Mouse (Mus musculus): ENCODE data around the gene Il1r1. TPM values are rescaled to one million over a fixed set of nuclear protein-coding genes. Genes with fewer than 3 reads are reported as not detected.

Gene Il1r1
- polyA plus RNA-seq, 1 experiment from 2014 or later, result 22.0 TPM

DNA sequence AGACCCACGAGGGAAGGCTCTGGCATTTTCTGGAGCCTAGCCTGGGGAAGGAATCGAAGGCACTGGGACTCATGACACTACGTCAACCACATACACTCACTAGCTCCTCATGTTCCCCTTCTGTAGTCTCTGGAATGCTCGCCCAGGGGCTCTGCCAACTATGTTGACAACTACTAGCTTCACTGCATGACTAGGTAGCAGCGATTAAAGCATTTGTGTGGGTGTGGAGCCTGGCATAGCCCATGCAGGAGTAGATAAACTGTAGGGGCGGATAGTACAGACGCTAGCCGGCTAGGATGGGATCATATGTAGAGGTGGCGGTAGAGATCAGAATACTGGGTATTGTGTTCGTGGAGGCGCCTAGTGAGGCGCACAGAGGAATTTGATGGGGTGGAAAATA, 45.5 kb downstream of the Il1r1 start:
- DNase-seq (ENCODE audit: low spot score) (no peak), ATAC-seq (replicated peaks; ENCODE audit: low FRiP score) (no peak)
- H3K4me3 ChIP-seq (ENCODE audit: low read depth, low read length), result no peak overlapping the region
- no peak overlapping the region for H3K27ac ChIP-seq (ENCODE audit: low read depth, low read length)
- H3K9me3 ChIP-seq (ENCODE audit: control insufficient read depth, low read length), result no peaks in the 10 kb centered on the region
- H3K9ac ChIP-seq (ENCODE audit: low read depth, low read length), result no peak overlapping the region
- peaks cover 7% of the 10 kb centered on the region; the same call in 1 of the 2 replicates for H3K4me1 ChIP-seq (replicated peaks; ENCODE audit: control insufficient read depth, insufficient read depth, low read length)
- H3K4me2 ChIP-seq, result no peak overlapping the region
- H3K36me3 ChIP-seq (ENCODE audit: control insufficient read depth, insufficient read depth, low read length), result no peaks in the 10 kb centered on the region
- 87% methylated on average over 12 of the region's 12 CpGs for WGBS
- peaks cover 4% of the 10 kb centered on the region; the same call in 1 of the 2 replicates for H3K27me3 ChIP-seq (replicated peaks; ENCODE audit: control insufficient read depth, insufficient read depth, low read length)

DNA sequence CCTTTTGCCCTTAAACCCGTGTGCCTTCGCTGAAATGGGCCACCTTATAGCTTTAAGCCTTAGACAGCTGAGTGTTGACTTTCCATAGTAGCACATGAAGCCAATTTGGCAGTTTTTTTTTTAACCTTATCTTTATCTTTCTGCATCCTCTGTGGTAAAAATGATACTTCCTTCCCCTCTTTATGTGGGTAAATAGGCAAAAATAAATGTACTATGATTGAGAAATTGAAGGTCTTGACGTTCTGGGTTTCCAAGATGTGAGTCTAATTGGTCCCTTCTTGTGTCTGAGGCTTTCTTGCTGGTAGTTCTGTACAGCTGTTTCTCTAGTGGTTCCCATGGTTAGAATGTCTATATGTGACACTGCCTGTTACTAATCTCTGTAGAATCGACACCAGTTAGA, 46.2 kb downstream of the Il1r1 start:
- ATAC-seq (replicated peaks; ENCODE audit: low FRiP score), result no peak
- DNase-seq (ENCODE audit: low spot score), result no peak
- H3K4me2 ChIP-seq, result no peak overlapping the region
- H3K27ac ChIP-seq (ENCODE audit: low read depth, low read length), result no peak overlapping the region
- H3K4me1 ChIP-seq (replicated peaks; ENCODE audit: control insufficient read depth, insufficient read depth, low read length), result peaks cover 3% of the 10 kb centered on the region; the same call in 1 of the 2 replicates
- 50% methylated on average over 4 of the region's 4 CpGs for WGBS
- H3K27me3 ChIP-seq (replicated peaks; ENCODE audit: control insufficient read depth, insufficient read depth, low read length), result peaks cover 2% of the 10 kb centered on the region; the same call in 1 of the 2 replicates
- H3K9me3 ChIP-seq (ENCODE audit: control insufficient read depth, low read length), result no peaks in the 10 kb centered on the region
- no peak overlapping the region for H3K9ac ChIP-seq (ENCODE audit: low read depth, low read length)
- no peak overlapping the region for H3K4me3 ChIP-seq (ENCODE audit: low read depth, low read length)
- no peaks in the 10 kb centered on the region for H3K36me3 ChIP-seq (ENCODE audit: control insufficient read depth, insufficient read depth, low read length)

DNA sequence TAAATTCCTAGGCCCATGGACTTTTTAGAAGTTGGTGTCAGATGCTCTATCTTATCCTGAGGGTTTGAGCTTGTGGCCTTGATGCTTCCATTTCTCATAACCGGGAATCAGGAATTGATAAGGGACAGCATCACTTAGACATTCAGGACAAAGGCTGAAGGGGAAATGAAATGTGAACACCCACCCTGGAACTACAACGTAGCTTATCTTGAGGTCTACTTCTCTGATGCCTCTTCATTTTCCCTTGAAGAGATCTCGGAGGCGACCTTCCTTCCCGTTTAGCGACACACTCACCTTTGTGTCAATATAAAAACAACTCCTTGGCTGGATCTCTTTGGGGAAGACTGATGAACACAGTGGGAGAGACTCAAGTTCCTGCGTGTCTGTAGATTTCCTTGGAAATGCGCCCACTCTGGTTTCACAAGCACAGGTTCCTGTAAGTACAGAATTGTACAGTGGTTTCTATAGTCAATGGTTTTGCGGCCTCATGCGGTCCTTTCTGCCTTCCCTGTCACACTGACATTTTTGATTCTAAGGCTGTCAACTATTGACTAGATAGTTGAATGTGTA, 46.7 kb downstream of the Il1r1 start:
- DNase-seq (ENCODE audit: low spot score) (no peak), ATAC-seq (replicated peaks; ENCODE audit: low FRiP score) (no peak)
- Histone ChIP-seq H3K4me1 (replicated peaks; ENCODE audit: control insufficient read depth, insufficient read depth, low read length) (no peaks in the 10 kb centered on the region; the same call in 1 of the 2 replicates), H3K4me2 (no peak overlapping the region), H3K9me3 (ENCODE audit: control insufficient read depth, low read length) (no peaks in the 10 kb centered on the region), H3K4me3 (ENCODE audit: low read depth, low read length) (no peak overlapping the region), H3K9ac (ENCODE audit: low read depth, low read length) (no peak overlapping the region), H3K27me3 (replicated peaks; ENCODE audit: control insufficient read depth, insufficient read depth, low read length) (no peaks in the 10 kb centered on the region), H3K27ac (ENCODE audit: low read depth, low read length) (no peak overlapping the region), H3K36me3 (ENCODE audit: control insufficient read depth, insufficient read depth, low read length) (no peaks in the 10 kb centered on the region)
- WGBS, result 79% methylated on average over 10 of the region's 10 CpGs

GRCm38 (mm10) chr1:40272204-40272603, 47.3 kb downstream of the Il1r1 start:
- H3K27me3 ChIP-seq (replicated peaks; ENCODE audit: control insufficient read depth, insufficient read depth, low read length), result no peaks in the 10 kb centered on the region
- ATAC-seq (replicated peaks; ENCODE audit: low FRiP score) (no peak), DNase-seq (ENCODE audit: low spot score) (no peak)
- no peak overlapping the region for H3K27ac ChIP-seq (ENCODE audit: low read depth, low read length)
- 81% methylated on average over 3 of the region's 3 CpGs for WGBS
- H3K9ac ChIP-seq (ENCODE audit: low read depth, low read length), result no peak overlapping the region
- no peaks in the 10 kb centered on the region; the same call in 1 of the 2 replicates for H3K4me1 ChIP-seq (replicated peaks; ENCODE audit: control insufficient read depth, insufficient read depth, low read length)
- H3K4me3 ChIP-seq (ENCODE audit: low read depth, low read length), result no peak overlapping the region
- no peaks in the 10 kb centered on the region for H3K9me3 ChIP-seq (ENCODE audit: control insufficient read depth, low read length)
- no peak overlapping the region for H3K4me2 ChIP-seq
- H3K36me3 ChIP-seq (ENCODE audit: control insufficient read depth, insufficient read depth, low read length), result no peaks in the 10 kb centered on the region

- Histone ChIP-seq H3K27ac (ENCODE audit: low read depth, low read length) (no peak overlapping the region), H3K4me2 (no peak overlapping the region), H3K9me3 (ENCODE audit: control insufficient read depth, low read length) (no peaks in the 10 kb centered on the region), H3K36me3 (ENCODE audit: control insufficient read depth, insufficient read depth, low read length) (no peaks in the 10 kb centered on the region), H3K27me3 (replicated peaks; ENCODE audit: control insufficient read depth, insufficient read depth, low read length) (no peaks in the 10 kb centered on the region), H3K4me1 (replicated peaks; ENCODE audit: control insufficient read depth, insufficient read depth, low read length) (no peaks in the 10 kb centered on the region; the same call in 1 of the 2 replicates), H3K4me3 (ENCODE audit: low read depth, low read length) (no peak overlapping the region), H3K9ac (ENCODE audit: low read depth, low read length) (no peak overlapping the region)
- ATAC-seq (replicated peaks; ENCODE audit: low FRiP score) (no peak), DNase-seq (ENCODE audit: low spot score) (no peak)
- 78% methylated on average over 1 of the region's 1 CpGs for WGBS
These were observed 48.6 kb downstream of the Il1r1 start for GRCm38 (mm10) chr1:40273491-40273890.

DNA sequence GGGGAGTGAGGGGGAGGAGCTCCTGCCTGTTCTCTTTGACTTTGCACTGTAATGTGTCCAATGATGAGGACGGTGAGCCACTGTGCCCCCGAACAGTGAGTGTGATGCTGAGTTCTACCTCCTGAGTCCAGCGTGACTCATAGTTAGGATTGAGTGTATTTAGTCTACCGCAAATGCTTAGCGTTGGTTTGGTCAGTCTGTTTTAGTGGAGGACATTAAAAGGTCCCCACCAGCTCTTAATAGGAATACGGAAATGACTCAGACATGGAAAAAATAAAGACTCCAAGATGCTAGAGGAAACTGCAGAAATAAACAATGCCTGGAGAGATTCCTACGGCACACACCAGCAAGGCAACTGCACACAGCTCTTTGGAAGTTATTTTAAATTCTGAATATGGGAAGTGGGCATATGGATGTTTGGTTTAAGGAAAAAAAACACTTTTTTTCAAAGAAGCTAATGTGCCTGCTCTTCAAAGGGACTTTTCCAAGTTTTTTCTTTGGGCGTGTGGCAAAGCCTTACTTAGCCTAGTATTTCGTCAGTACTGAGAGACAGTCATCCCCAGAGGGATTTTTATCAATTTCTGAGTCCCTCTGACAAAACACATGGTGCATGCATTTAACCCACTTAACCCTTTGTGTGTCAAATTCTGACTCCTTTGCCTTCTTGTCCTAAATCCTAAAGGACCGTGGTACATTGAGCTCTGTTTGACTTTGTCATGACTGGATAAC, 50.6 kb downstream of the Il1r1 start:
- Histone ChIP-seq H3K9me3 (ENCODE audit: control insufficient read depth, low read length) (no peaks in the 10 kb centered on the region), H3K4me1 (replicated peaks; ENCODE audit: control insufficient read depth, insufficient read depth, low read length) (no peaks in the 10 kb centered on the region; the same call in 1 of the 2 replicates), H3K4me2 (no peak overlapping the region), H3K27ac (ENCODE audit: low read depth, low read length) (no peak overlapping the region), H3K9ac (ENCODE audit: low read depth, low read length) (no peak overlapping the region), H3K36me3 (ENCODE audit: control insufficient read depth, insufficient read depth, low read length) (no peaks in the 10 kb centered on the region), H3K27me3 (replicated peaks; ENCODE audit: control insufficient read depth, insufficient read depth, low read length) (no peaks in the 10 kb centered on the region), H3K4me3 (ENCODE audit: low read depth, low read length) (no peak overlapping the region)
- 73% methylated on average over 10 of the region's 10 CpGs for WGBS
- DNase-seq (ENCODE audit: low spot score) (no peak), ATAC-seq (replicated peaks; ENCODE audit: low FRiP score) (no peak)

GRCm38 (mm10) chr1:40277944-40278343, 53.1 kb downstream of the Il1r1 start:
- Histone ChIP-seq H3K27ac (ENCODE audit: low read depth, low read length) (no peak overlapping the region), H3K36me3 (ENCODE audit: control insufficient read depth, insufficient read depth, low read length) (no peaks in the 10 kb centered on the region), H3K4me1 (replicated peaks; ENCODE audit: control insufficient read depth, insufficient read depth, low read length) (no peaks in the 10 kb centered on the region), H3K27me3 (replicated peaks; ENCODE audit: control insufficient read depth, insufficient read depth, low read length) (no peaks in the 10 kb centered on the region), H3K4me2 (no peak overlapping the region), H3K9me3 (ENCODE audit: control insufficient read depth, low read length) (no peaks in the 10 kb centered on the region), H3K4me3 (ENCODE audit: low read depth, low read length) (no peak overlapping the region), H3K9ac (ENCODE audit: low read depth, low read length) (no peak overlapping the region)
- DNase-seq (ENCODE audit: low spot score) (no peak), ATAC-seq (replicated peaks; ENCODE audit: low FRiP score) (no peak)
- 55% methylated on average over 4 of the region's 4 CpGs for WGBS

- Histone ChIP-seq H3K4me3 (ENCODE audit: low read depth, low read length) (no peak overlapping the region), H3K36me3 (ENCODE audit: control insufficient read depth, insufficient read depth, low read length) (no peaks in the 10 kb centered on the region), H3K4me2 (no peak overlapping the region), H3K9ac (ENCODE audit: low read depth, low read length) (no peak overlapping the region), H3K27ac (ENCODE audit: low read depth, low read length) (no peak overlapping the region), H3K27me3 (replicated peaks; ENCODE audit: control insufficient read depth, insufficient read depth, low read length) (no peaks in the 10 kb centered on the region), H3K9me3 (ENCODE audit: control insufficient read depth, low read length) (no peaks in the 10 kb centered on the region), H3K4me1 (replicated peaks; ENCODE audit: control insufficient read depth, insufficient read depth, low read length) (no peaks in the 10 kb centered on the region)
- no peak for ATAC-seq (replicated peaks; ENCODE audit: low FRiP score)
- no peak for DNase-seq (ENCODE audit: low spot score)
- 49% methylated on average over 2 of the region's 2 CpGs for WGBS
These were observed 53.8 kb downstream of the Il1r1 start for GRCm38 (mm10) chr1:40278720-40279119.
